Mouse (Mus musculus) cerebellum, adult 2 months (tissue): ENCODE measurements at regions not wholly inside any gene's neighbourhood (a gene's known extent, or its start where the extent isn't known, plus 50 kb on each side); places are given as distances from the start of the nearest gene placed in this dataset.

Experiments
- DNase-seq, 2 experiments: peaks; one replicate each; pipeline ENCODE4 v3.0.0; 2021
- H3K27ac ChIP-seq: fragments of 200-500 bp; 2 replicates; pipeline ENCODE4 v1.5.1; 2012; ENCODE audit warnings: low read length, control low read depth, inconsistent platforms; ENCODE audit not compliant: insufficient read depth
- H3K27me3 ChIP-seq: fragments of 200-500 bp; 2 replicates; pipeline ENCODE4 v1.6.1; 2012; ENCODE audit warnings: inconsistent platforms, mild to moderate bottlenecking, low read length, moderate library complexity; ENCODE audit not compliant: control insufficient read depth, insufficient read depth
- H3K4me1 ChIP-seq: fragments of 200-500 bp; 2 replicates; pipeline ENCODE4 v1.6.1; 2011; ENCODE audit warnings: low read length; ENCODE audit not compliant: control insufficient read depth, insufficient read depth
- H3K4me3 ChIP-seq: fragments of 200-500 bp; replicated peaks from 2 replicates; pipeline ENCODE3; 2011; ENCODE audit warnings: mild to moderate bottlenecking, low read depth, low read length, control low read depth; ENCODE audit not compliant: insufficient read depth
- CTCF ChIP-seq: fragments of 200-500 bp; IDR thresholded peaks from 2 replicates; pipeline ENCODE4 v1.5.1; 2011; ENCODE audit warnings: low read depth, mild to moderate bottlenecking, control low read depth, low read length, moderate library complexity, borderline replicate concordance; ENCODE audit not compliant: insufficient read depth
- POLR2A ChIP-seq: fragments of 200-500 bp; IDR thresholded peaks from 2 replicates; pipeline ENCODE4 v1.6.1; 2011; ENCODE audit warnings: low read length, control low read depth, borderline replicate concordance; ENCODE audit not compliant: insufficient read depth
- WGBS: fragments of 180-500 bp; shearing (Covaris S2); methylation state at CpG from one replicate; pipeline ENCODE4 v1.1.7; 2018; 5-methylcytosine and 5-hydroxymethylcytosine counted together

- Histone ChIP-seq H3K27me3 (no peaks in the 10 kb centered on the region), H3K27ac (no peak overlapping the region), H3K4me3 (no peak overlapping the region), H3K4me1 (no peaks in the 10 kb centered on the region)
- 84% methylated on average over 5 of the region's 5 CpGs for WGBS
- DNase-seq = no peak
- TF ChIP-seq POLR2A = no peak
- no peak for TF ChIP-seq CTCF
Measured at GRCm38 (mm10) chr8:89871966-89872365, 476.2 kb downstream of the Tox3 start.

- Histone ChIP-seq H3K4me3 (no peak overlapping the region), H3K4me1 (no peaks in the 10 kb centered on the region), H3K27ac (no peak overlapping the region), H3K27me3 (no peaks in the 10 kb centered on the region)
- no peak for TF ChIP-seq CTCF
- TF ChIP-seq POLR2A = no peak
- WGBS = 75% methylated on average over 3 of the region's 3 CpGs
- no peak for DNase-seq
Measured at GRCm38 (mm10) chr8:89859813-89860212, 488.3 kb downstream of the Tox3 start.

GRCm38 (mm10) chr8:89858706-89859385 is 489.3 kb downstream of the Tox3 start:
- no peak for TF ChIP-seq POLR2A
- TF ChIP-seq CTCF = no peak
- H3K27me3 ChIP-seq = no peaks in the 10 kb centered on the region
- H3K27ac ChIP-seq = no peak overlapping the region
- H3K4me3 ChIP-seq = no peak overlapping the region
- WGBS = 83% methylated on average over 7 of the region's 7 CpGs
- no peak for DNase-seq
- H3K4me1 ChIP-seq = no peaks in the 10 kb centered on the region

- Histone ChIP-seq H3K27me3 (no peaks in the 10 kb centered on the region), H3K27ac (no peak overlapping the region), H3K4me1 (no peaks in the 10 kb centered on the region), H3K4me3 (no peak overlapping the region)
- TF ChIP-seq POLR2A (no peak), CTCF (no peak)
- no peak for DNase-seq
- WGBS = 16% methylated on average over 5 of the region's 5 CpGs
Measured at GRCm38 (mm10) chr8:89855556-89855955, 492.6 kb downstream of the Tox3 start.

GRCm38 (mm10) chr8:89850209-89850796 is 497.8 kb downstream of the Tox3 start:
- WGBS = 39% methylated on average over 3 of the region's 3 CpGs
- TF ChIP-seq POLR2A (no peak), CTCF (peak; percentile 18; the same call in 1 of the 2 replicates)
- peak; percentile 7 to 14 for DNase-seq

GRCm38 (mm10) chr8:89849416-89850208 is 498.5 kb downstream of the Tox3 start:
- TF ChIP-seq CTCF (peak; percentile 57; the same call in 1 of the 2 replicates), POLR2A (no peak)
- no peaks in the 10 kb centered on the region for H3K4me1 ChIP-seq
- H3K4me3 ChIP-seq = no peak overlapping the region
- H3K27ac ChIP-seq = no peak overlapping the region
- 36% methylated on average over 7 of the region's 7 CpGs for WGBS
- H3K27me3 ChIP-seq = no peaks in the 10 kb centered on the region
- DNase-seq = peak; percentile 23 to 24

More at GRCm38 (mm10) chr8:89850209-89850796, 497.8 kb downstream of the Tox3 start:
- Histone ChIP-seq H3K27ac (no peak overlapping the region), H3K27me3 (no peaks in the 10 kb centered on the region), H3K4me1 (no peaks in the 10 kb centered on the region), H3K4me3 (no peak overlapping the region)

GRCm38 (mm10) chr8:89838494-89838893 is 509.6 kb downstream of the Tox3 start:
- Histone ChIP-seq H3K4me3 (no peak overlapping the region), H3K4me1 (no peaks in the 10 kb centered on the region), H3K27me3 (no peaks in the 10 kb centered on the region), H3K27ac (no peak overlapping the region)
- no peak for DNase-seq
- no peak for TF ChIP-seq CTCF
- no peak for TF ChIP-seq POLR2A
- WGBS = 33% methylated on average over 5 of the region's 5 CpGs

- H3K27ac ChIP-seq = no peak overlapping the region
- TF ChIP-seq POLR2A = no peak
- DNase-seq = no peak
- no peaks in the 10 kb centered on the region for H3K4me1 ChIP-seq
- 74% methylated on average over 4 of the region's 4 CpGs for WGBS
- no peaks in the 10 kb centered on the region for H3K27me3 ChIP-seq
- H3K4me3 ChIP-seq = no peak overlapping the region
Measured at GRCm38 (mm10) chr8:89833715-89834114, 514.4 kb downstream of the Tox3 start.
